Mouse (Mus musculus): ENCODE measurements at regions not wholly inside any gene's neighbourhood (a gene's known extent, or its start where the extent isn't known, plus 50 kb on each side); places are given as distances from the start of the nearest gene placed in this dataset.

- no peak for DNase-seq
- intact Hi-C loops (cut with DNase I) = no loop called here
Measured at GRCm38 (mm10) chr5:118316310-118317017, 71.4 kb downstream of the 2410131K14Rik start.

GRCm38 (mm10) chr5:118318073-118318472 lies 73.0 kb downstream of the 2410131K14Rik start:
- intact Hi-C loops (cut with DNase I) = no loop called here
- DNase-seq = no peak

GRCm38 (mm10) chr5:118318883-118319282 lies 73.9 kb downstream of the 2410131K14Rik start:
- DNase-seq = no peak
- intact Hi-C loops (cut with DNase I) = no loop called here

GRCm38 (mm10) chr5:118321719-118322455 lies 76.9 kb downstream of the 2410131K14Rik start:
- intact Hi-C loops (cut with DNase I) = no loop called here
- no peak for DNase-seq

GRCm38 (mm10) chr5:118323151-118323550 lies 78.1 kb downstream of the 2410131K14Rik start:
- intact Hi-C loops (cut with DNase I) = no loop called here

GRCm38 (mm10) chr5:118326837-118327541 lies 82.0 kb downstream of the 2410131K14Rik start:
- DNase-seq = no peak
- intact Hi-C loops (cut with DNase I) = loop anchor here (5.0 kb wide), 2 partner anchors 55 to 420 kb away; no protein-coding TSS in a partner anchor

More at GRCm38 (mm10) chr5:118323151-118323550, 78.1 kb downstream of the 2410131K14Rik start:
- DNase-seq = no peak

GRCm38 (mm10) chr5:118327961-118328712 lies 83.1 kb downstream of the 2410131K14Rik start:
- intact Hi-C loops (cut with DNase I) = loop anchor here (5.0 kb wide), 2 partner anchors 56 to 419 kb away; no protein-coding TSS in a partner anchor
- DNase-seq = peak in 1 of 2 experiments; percentile 26

- DNase-seq = no peak
- intact Hi-C loops (cut with DNase I) = loop anchor here (5.0 kb wide), 2 partner anchors 57 to 418 kb away; no protein-coding TSS in a partner anchor
Measured at GRCm38 (mm10) chr5:118329143-118329542, 84.1 kb downstream of the 2410131K14Rik start.

- DNase-seq = no peak
- intact Hi-C loops (cut with DNase I) = loop anchor here (2.0 to 5.0 kb wide), 3 partner anchors 226 to 406 kb away; no protein-coding TSS in a partner anchor
Measured at GRCm38 (mm10) chr5:118331286-118331607, 86.2 kb downstream of the 2410131K14Rik start.

- intact Hi-C loops (cut with DNase I) = loop anchor here (2.0 to 5.0 kb wide), 3 partner anchors 225 to 406 kb away; no protein-coding TSS in a partner anchor
Measured at GRCm38 (mm10) chr5:118331608-118332394, 86.8 kb downstream of the 2410131K14Rik start.

GRCm38 (mm10) chr5:118334054-118334453 lies 89.0 kb downstream of the 2410131K14Rik start:
- DNase-seq = no peak
- intact Hi-C loops (cut with DNase I) = loop anchor here (5.0 kb wide), 2 partner anchors 318 to 403 kb away; no protein-coding TSS in a partner anchor

More at GRCm38 (mm10) chr5:118331608-118332394, 86.8 kb downstream of the 2410131K14Rik start:
- peak; percentile 75 to 78 for DNase-seq

GRCm38 (mm10) chr5:118338186-118338585 lies 93.2 kb downstream of the 2410131K14Rik start:
- no peak for DNase-seq
- intact Hi-C loops (cut with DNase I) = no loop called here

- peak in 1 of 2 experiments; percentile 35 for DNase-seq
- intact Hi-C loops (cut with DNase I) = no loop called here
Measured at GRCm38 (mm10) chr5:118339676-118340661, 94.9 kb downstream of the 2410131K14Rik start.

GRCm38 (mm10) chr5:118343444-118344320 lies 98.7 kb downstream of the 2410131K14Rik start:
- no peak for DNase-seq
- intact Hi-C loops (cut with DNase I) = no loop called here

- no peak for DNase-seq
- intact Hi-C loops (cut with DNase I) = no loop called here
Measured at GRCm38 (mm10) chr5:118345226-118345625, 100.2 kb downstream of the 2410131K14Rik start.

GRCm38 (mm10) chr5:118349057-118349456 lies 104.0 kb downstream of the 2410131K14Rik start:
- intact Hi-C loops (cut with DNase I) = no loop called here
- DNase-seq = no peak

GRCm38 (mm10) chr5:118351301-118351700 lies 106.3 kb downstream of the 2410131K14Rik start:
- intact Hi-C loops (cut with DNase I) = no loop called here
- DNase-seq = no peak
